Mouse (Mus musculus) cortical plate, adult 2 months (tissue): ENCODE measurements around the gene Erich2.

Experiments used
- CTCF ChIP-seq: fragments of 200-500 bp; IDR thresholded peaks from 2 replicates; pipeline ENCODE4 v1.5.1; 2011; ENCODE audit warnings: mild to moderate bottlenecking, control low read depth, low read length; ENCODE audit not compliant: insufficient read depth; ENCODE audit errors: extremely low read depth
- POLR2A ChIP-seq: fragments of 200-500 bp; IDR thresholded peaks from 2 replicates; pipeline ENCODE4 v1.6.1; 2011; ENCODE audit warnings: mild to moderate bottlenecking, low read length, control low read depth; ENCODE audit not compliant: insufficient read depth; ENCODE audit errors: extremely low read depth

- TF ChIP-seq CTCF (no peak), POLR2A (no peak)
These were observed at the start of gene Erich2 for GRCm38 (mm10) chr2:70508496-70508895.
